Mouse (Mus musculus) liver, embryonic 16.5 days (tissue): ENCODE results near the gene Unc45a. TPM values are rescaled to one million over a fixed set of nuclear protein-coding genes. Genes with fewer than 3 reads are reported as not detected.
A peak's percentile ranks its signal among the peaks of the same experiment; 100 is the strongest.

Source experiments
- ATAC-seq: fragments of 200-750 bp; cut with Nextera tagmentation; 2 replicates; pipeline ENCODE4 v1.8.0; 2017; ENCODE audit warnings: low read depth, mild to moderate bottlenecking, moderate number of reproducible peaks, moderate library complexity
- H3K27ac ChIP-seq: fragments of 300-500 bp; sonication (generic); 2 replicates; pipeline ENCODE4 v1.5.1; 2014; ENCODE audit warnings: mild to moderate bottlenecking, low read length
- H3K27me3 ChIP-seq: fragments of 300-500 bp; sonication (generic); 2 replicates; pipeline ENCODE4 v1.6.1; 2014; ENCODE audit warnings: low read depth, low read length, mixed read lengths; ENCODE audit not compliant: control insufficient read depth, insufficient read depth
- H3K36me3 ChIP-seq: fragments of 300-500 bp; sonication (generic); 2 replicates; pipeline ENCODE4 v1.6.1; 2014; ENCODE audit warnings: mild to moderate bottlenecking; ENCODE audit not compliant: control insufficient read depth, insufficient read depth
- H3K4me1 ChIP-seq: fragments of 300-500 bp; sonication (generic); 2 replicates; pipeline ENCODE4 v1.6.1; 2014; ENCODE audit warnings: low read depth, low read length, mixed read lengths; ENCODE audit not compliant: control insufficient read depth
- H3K4me2 ChIP-seq: fragments of 300-500 bp; sonication (generic); 2 replicates; pipeline ENCODE4 v1.6.1; 2014; ENCODE audit warnings: low read depth, low read length, mixed read lengths
- H3K4me3 ChIP-seq: fragments of 300-500 bp; sonication (generic); 2 replicates; pipeline ENCODE4 v1.5.1; 2014; ENCODE audit warnings: low read depth, mild to moderate bottlenecking, low read length
- H3K9ac ChIP-seq: fragments of 300-500 bp; sonication (generic); 2 replicates; pipeline ENCODE4 v1.6.1; 2014; ENCODE audit warnings: low read depth, low read length
- H3K9me3 ChIP-seq: fragments of 300-500 bp; sonication (generic); replicated peaks from 2 replicates; pipeline ENCODE4 v1.6.1; 2016; ENCODE audit warnings: low read length; ENCODE audit not compliant: control insufficient read depth
- WGBS: fragments of 180-500 bp; shearing (Covaris S2); extraction: QIAGEN DNeasy Blood & Tissue Kit; methylation state at CpG from one replicate; pipeline ENCODE4 v1.1.7; 2014; ENCODE audit not compliant: insufficient replicate concordance; 5-methylcytosine and 5-hydroxymethylcytosine counted together
- polyA plus RNA-seq: library from polyadenylated mRNA; unstranded; fragments of >200 nt; fragmentation: Nextera tagmentation; extraction: Ambion mirVana; gene quantifications from 2 replicates; pipeline ENCODE4 v1.2.1, GENCODE M21; 2015

Gene Unc45a
- polyA plus RNA-seq, 1 experiment from 2014 or later: 9.3 TPM

DNA sequence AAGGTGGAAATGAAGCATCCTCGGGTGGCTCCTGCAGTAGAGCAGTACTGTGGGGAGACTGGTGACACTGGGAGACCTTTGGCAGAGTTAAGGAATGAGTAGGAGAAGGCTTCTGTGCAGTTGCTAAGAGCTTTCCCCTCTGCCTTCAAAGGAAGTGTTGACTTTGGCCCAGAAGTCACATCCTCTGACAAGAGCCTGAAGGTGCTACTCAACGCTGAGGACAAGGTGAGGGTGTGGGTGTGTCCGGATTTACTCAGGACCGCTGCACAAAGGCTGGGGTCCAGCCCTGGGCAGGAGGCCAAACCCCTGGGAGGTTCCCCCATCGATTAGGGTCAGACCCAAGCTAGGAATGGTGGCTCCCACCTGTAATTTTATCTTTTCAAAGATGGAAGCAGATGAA lies 56.4 kb downstream of the Unc45a start:
- 74% methylated on average over 5 of the region's 5 CpGs for WGBS
- Histone ChIP-seq H3K9ac (no peak overlapping the region), H3K4me1 (peaks cover 13% of the 10 kb centered on the region), H3K9me3 (no peaks in the 10 kb centered on the region), H3K27me3 (no peaks in the 10 kb centered on the region), H3K27ac (no peak overlapping the region; the same call in 1 of the 2 replicates), H3K36me3 (peaks cover 12% of the 10 kb centered on the region), H3K4me2 (no peak overlapping the region), H3K4me3 (no peak overlapping the region)
- ATAC-seq: no peak

DNA sequence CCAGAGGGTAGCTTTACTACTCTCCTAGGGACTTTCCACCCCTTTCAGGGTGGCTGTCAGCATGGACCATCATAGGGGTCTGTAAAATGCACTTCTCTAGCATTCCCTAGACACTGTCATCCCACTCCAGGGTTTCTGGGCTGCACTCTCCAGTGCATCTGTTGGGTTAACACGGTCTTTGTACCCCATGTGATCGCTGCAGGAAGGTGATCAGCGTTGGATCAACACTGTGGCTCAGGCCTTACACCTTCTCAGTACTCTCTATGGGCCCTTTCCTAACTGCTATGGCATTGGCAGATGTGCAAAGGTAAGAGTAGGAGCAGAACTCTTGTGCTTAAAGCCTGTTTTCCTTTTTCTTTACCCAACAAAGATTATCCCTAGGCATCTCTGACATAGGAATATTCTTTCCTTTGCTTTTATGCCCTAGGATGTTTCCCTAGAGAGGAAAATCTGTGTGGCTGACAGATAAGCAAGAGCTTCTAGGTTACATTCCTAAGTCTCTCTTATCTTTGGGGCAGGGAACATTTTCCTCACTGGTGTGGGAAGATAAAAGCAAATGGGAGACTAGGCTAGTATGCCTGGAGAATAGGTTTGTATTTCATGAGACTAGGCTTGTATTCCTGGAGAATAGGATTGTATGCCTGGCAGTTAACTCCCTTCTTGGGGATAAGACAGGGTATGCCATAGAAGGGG lies 57.4 kb downstream of the Unc45a start:
- 61% methylated on average over 3 of the region's 3 CpGs for WGBS
- Histone ChIP-seq H3K4me2 (no peak overlapping the region), H3K9me3 (no peaks in the 10 kb centered on the region), H3K27me3 (no peaks in the 10 kb centered on the region), H3K9ac (no peak overlapping the region), H3K4me3 (no peak overlapping the region), H3K4me1 (peaks cover 13% of the 10 kb centered on the region), H3K36me3 (peaks cover 12% of the 10 kb centered on the region), H3K27ac (0 out of 2 replicates have a peak overlapping the region, but pooled peaks have one; percentile 1)
- ATAC-seq: peak; percentile 80

DNA sequence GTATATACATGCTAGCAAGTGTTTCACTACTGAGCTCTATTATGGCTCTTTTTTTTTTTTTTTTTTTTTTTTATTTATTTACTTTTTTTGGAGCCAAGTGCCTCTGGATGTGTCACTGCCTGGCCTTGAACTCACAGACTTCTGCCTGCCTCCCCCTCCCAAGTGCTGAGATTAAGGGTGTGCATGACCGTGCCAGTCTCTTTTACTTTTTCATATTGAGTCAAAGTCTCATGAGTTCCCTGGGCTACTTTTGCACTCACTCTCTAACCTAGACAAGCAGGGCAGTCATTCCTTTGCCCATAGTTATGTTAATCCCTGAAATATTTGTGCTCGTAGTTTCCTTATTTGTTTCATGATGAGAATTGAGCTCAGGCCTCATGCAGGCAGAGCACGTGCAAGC lies 59.2 kb downstream of the Unc45a start:
- Histone ChIP-seq H3K4me2 (no peak overlapping the region), H3K4me3 (no peak overlapping the region), H3K9me3 (no peaks in the 10 kb centered on the region), H3K36me3 (peaks cover 8% of the 10 kb centered on the region; the same call in 1 of the 2 replicates), H3K4me1 (peaks cover 11% of the 10 kb centered on the region), H3K27me3 (no peaks in the 10 kb centered on the region), H3K9ac (no peak overlapping the region), H3K27ac (no peak overlapping the region)
- 75% methylated on average over 3 of the region's 3 CpGs for WGBS
- no peak for ATAC-seq

DNA sequence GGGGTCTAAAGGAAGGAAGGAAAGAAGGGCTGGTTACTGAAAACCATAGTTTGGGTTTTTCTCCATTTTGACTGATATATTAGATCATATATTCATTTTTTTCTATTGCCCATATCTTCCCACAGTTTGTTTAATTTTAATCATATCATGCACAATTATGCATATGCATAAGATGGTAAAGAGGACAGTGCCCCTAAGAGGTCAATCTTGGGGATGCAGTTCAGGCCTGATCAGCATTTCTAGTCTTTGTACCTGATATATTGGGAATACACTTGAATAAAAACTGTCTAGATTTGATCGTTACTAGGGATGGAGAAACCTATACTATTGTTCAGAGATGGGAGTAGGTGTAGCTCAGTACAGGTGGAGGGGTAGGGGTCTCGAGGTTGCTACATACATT lies 59.8 kb downstream of the Unc45a start:
- WGBS: 59% methylated on average over 2 of the region's 2 CpGs
- no peaks in the 10 kb centered on the region for H3K27me3 ChIP-seq
- peaks cover 10% of the 10 kb centered on the region for H3K4me1 ChIP-seq
- no peaks in the 10 kb centered on the region for H3K9me3 ChIP-seq
- no peak overlapping the region for H3K4me3 ChIP-seq
- H3K36me3 ChIP-seq: peaks cover 10% of the 10 kb centered on the region
- no peak overlapping the region for H3K4me2 ChIP-seq
- ATAC-seq: no peak
- H3K27ac ChIP-seq: no peak overlapping the region
- H3K9ac ChIP-seq: no peak overlapping the region

DNA sequence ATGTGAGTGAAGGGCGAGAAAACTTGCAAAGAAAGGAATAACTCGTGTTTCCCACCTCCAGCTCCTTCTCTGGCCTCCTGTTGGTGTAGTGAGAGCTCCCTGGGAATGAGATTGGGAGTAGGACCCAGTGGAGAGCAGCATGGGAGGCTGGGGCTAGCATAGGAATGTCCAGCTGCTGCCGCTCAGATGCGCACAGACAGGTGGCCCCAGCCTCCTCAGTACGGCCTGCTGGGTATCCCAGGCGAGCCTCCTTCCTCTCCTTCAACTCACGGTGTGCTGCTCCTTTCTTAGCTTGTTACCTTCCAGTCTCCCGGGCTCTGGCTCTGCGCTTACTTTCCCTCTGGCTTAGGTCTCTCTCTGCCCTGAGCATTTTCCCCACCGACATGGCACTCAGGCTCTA lies 60.8 kb downstream of the Unc45a start:
- no peak overlapping the region for H3K27ac ChIP-seq
- H3K9me3 ChIP-seq: no peaks in the 10 kb centered on the region
- H3K4me2 ChIP-seq: no peak overlapping the region
- H3K4me3 ChIP-seq: no peak overlapping the region
- peaks cover 8% of the 10 kb centered on the region for H3K36me3 ChIP-seq
- H3K27me3 ChIP-seq: no peaks in the 10 kb centered on the region
- 82% methylated on average over 10 of the region's 10 CpGs for WGBS
- peaks cover 10% of the 10 kb centered on the region for H3K4me1 ChIP-seq
- no peak for ATAC-seq
- no peak overlapping the region for H3K9ac ChIP-seq

DNA sequence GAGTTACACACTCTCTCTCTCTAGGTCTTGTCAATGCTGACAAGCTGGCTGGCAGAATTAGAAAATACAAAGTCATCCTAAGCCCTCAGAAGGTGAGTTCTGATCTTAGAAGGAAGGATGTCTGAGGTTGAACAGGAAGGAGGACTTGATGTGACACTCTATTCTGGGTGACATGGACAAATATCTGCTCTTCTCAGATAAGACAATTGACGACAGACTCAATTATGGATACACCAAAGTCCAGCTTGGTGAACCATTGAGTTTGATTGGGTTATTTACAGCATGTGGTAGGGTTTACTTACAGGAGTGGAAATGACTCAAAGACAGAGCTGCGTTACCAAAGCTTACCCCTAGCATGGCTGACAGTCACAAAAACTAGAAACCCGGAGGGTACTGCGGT lies 64.4 kb downstream of the Unc45a start:
- no peak for ATAC-seq
- Histone ChIP-seq H3K36me3 (peaks cover 16% of the 10 kb centered on the region), H3K4me2 (no peak overlapping the region), H3K9me3 (no peaks in the 10 kb centered on the region), H3K4me3 (no peak overlapping the region), H3K4me1 (no peaks in the 10 kb centered on the region), H3K27me3 (no peaks in the 10 kb centered on the region), H3K9ac (no peak overlapping the region), H3K27ac (no peak overlapping the region)
- WGBS: 52% methylated on average over 4 of the region's 4 CpGs

Other genes with a start within 250 kb of the Unc45a start
- gene Idh2, start 225.6 kb downstream of the Unc45a start, polyA plus RNA-seq: 204 and 221 TPM in 2 replicates
- gene Sema4b, start 154.2 kb downstream of the Unc45a start, polyA plus RNA-seq: 13.4 and 14.4 TPM in 2 replicates
- gene Cib1, start 108.2 kb downstream of the Unc45a start, polyA plus RNA-seq: 76.4 and 77.0 TPM in 2 replicates
- 1.5 and 1.7 TPM in 2 replicates for gene Gdpgp1, start 108.1 kb downstream of the Unc45a start, polyA plus RNA-seq
- gene Ttll13, start 94.6 kb downstream of the Unc45a start, polyA plus RNA-seq: 0.16 and 0.42 TPM in 2 replicates
- gene Ngrn, start 79.8 kb downstream of the Unc45a start, polyA plus RNA-seq: 26.3 and 27.7 TPM in 2 replicates
- gene Vps33b, start 71.4 kb downstream of the Unc45a start, polyA plus RNA-seq: 4.3 and 5.0 TPM in 2 replicates
- 125 and 133 TPM in 2 replicates for gene Prc1, start 46.6 kb downstream of the Unc45a start, polyA plus RNA-seq
- gene Rccd1, start 16.6 kb downstream of the Unc45a start, polyA plus RNA-seq: 2.3 and 2.6 TPM in 2 replicates
- 3.1 and 3.5 TPM in 2 replicates for gene Hddc3, start 2.1 kb upstream of the Unc45a start, polyA plus RNA-seq
- gene Man2a2, start 30.4 kb upstream of the Unc45a start, polyA plus RNA-seq: 2.6 and 3.1 TPM in 2 replicates
- gene Fes, start 46.9 kb upstream of the Unc45a start, polyA plus RNA-seq: 16.5 and 18.2 TPM in 2 replicates
- gene Furin, start 64.4 kb upstream of the Unc45a start, polyA plus RNA-seq: 5.6 and 6.2 TPM in 2 replicates
- 24.2 and 25.9 TPM in 2 replicates for gene Blm, start 194.1 kb upstream of the Unc45a start, polyA plus RNA-seq